Mouse (Mus musculus): ENCODE measurements around the gene Eif4e2.

Eif4e2 gene

GRCm38 (mm10) chr1:87259316-87259715 lies 45.6 kb downstream of the Eif4e2 start:
- no peak for DNase-seq (ENCODE audit: low spot score in 2 of 2)

- no peak for DNase-seq (ENCODE audit: low spot score in 2 of 2)
Measured at GRCm38 (mm10) chr1:87263257-87263656, 49.5 kb downstream of the Eif4e2 start.

GRCm38 (mm10) chr1:87263796-87264133 lies 50.1 kb downstream of the Eif4e2 start:
- DNase-seq (ENCODE audit: low spot score in 2 of 2) = no peak

GRCm38 (mm10) chr1:87264134-87265006 lies 50.7 kb downstream of the Eif4e2 start, which contains the start of gene Efhd1:
TSS of gene Efhd1 (plus strand) at chr1:87264363.
- DNase-seq (ENCODE audit: low spot score in 2 of 2) = peak in 1 of 2 experiments; percentile 45

GRCm38 (mm10) chr1:87265200-87265599 lies 51.5 kb downstream of the Eif4e2 start:
- DNase-seq (ENCODE audit: low spot score in 2 of 2) = no peak

GRCm38 (mm10) chr1:87266296-87267090 lies 52.8 kb downstream of the Eif4e2 start:
- no peak for DNase-seq (ENCODE audit: low spot score in 2 of 2)

- no peak for DNase-seq (ENCODE audit: low spot score in 2 of 2)
Measured at GRCm38 (mm10) chr1:87270204-87270603, 56.5 kb downstream of the Eif4e2 start.

GRCm38 (mm10) chr1:87270641-87271467 lies 57.1 kb downstream of the Eif4e2 start:
- DNase-seq (ENCODE audit: low spot score in 2 of 2) = no peak

GRCm38 (mm10) chr1:87271596-87271995 lies 57.9 kb downstream of the Eif4e2 start:
- no peak for DNase-seq (ENCODE audit: low spot score in 2 of 2)

- DNase-seq (ENCODE audit: low spot score in 2 of 2) = no peak
Measured at GRCm38 (mm10) chr1:87272462-87272861, 58.7 kb downstream of the Eif4e2 start.

GRCm38 (mm10) chr1:87273514-87273942 lies 59.8 kb downstream of the Eif4e2 start:
- no peak for DNase-seq (ENCODE audit: low spot score in 2 of 2)

- DNase-seq (ENCODE audit: low spot score in 2 of 2) = no peak
Measured at GRCm38 (mm10) chr1:87274134-87274533, 60.4 kb downstream of the Eif4e2 start.

- DNase-seq (ENCODE audit: low spot score in 2 of 2) = no peak
Measured at GRCm38 (mm10) chr1:87275151-87275550, 61.4 kb downstream of the Eif4e2 start.

GRCm38 (mm10) chr1:87276056-87276455 lies 62.3 kb downstream of the Eif4e2 start:
- no peak for DNase-seq (ENCODE audit: low spot score in 2 of 2)

- no peak for DNase-seq (ENCODE audit: low spot score in 2 of 2)
Measured at GRCm38 (mm10) chr1:87280281-87280680, 66.6 kb downstream of the Eif4e2 start.

- no peak for DNase-seq (ENCODE audit: low spot score in 2 of 2)
Measured at GRCm38 (mm10) chr1:87281599-87282412, 68.1 kb downstream of the Eif4e2 start.

- no peak for DNase-seq (ENCODE audit: low spot score in 2 of 2)
Measured at GRCm38 (mm10) chr1:87282413-87282788, 68.7 kb downstream of the Eif4e2 start.

GRCm38 (mm10) chr1:87283410-87283960 lies 69.8 kb downstream of the Eif4e2 start:
- DNase-seq (ENCODE audit: low spot score in 2 of 2) = no peak

GRCm38 (mm10) chr1:87287105-87287504 lies 73.4 kb downstream of the Eif4e2 start:
- DNase-seq (ENCODE audit: low spot score in 2 of 2) = no peak
